Mouse (Mus musculus): Measurements from ENCODE around the gene D1Ertd622e.

DNA sequence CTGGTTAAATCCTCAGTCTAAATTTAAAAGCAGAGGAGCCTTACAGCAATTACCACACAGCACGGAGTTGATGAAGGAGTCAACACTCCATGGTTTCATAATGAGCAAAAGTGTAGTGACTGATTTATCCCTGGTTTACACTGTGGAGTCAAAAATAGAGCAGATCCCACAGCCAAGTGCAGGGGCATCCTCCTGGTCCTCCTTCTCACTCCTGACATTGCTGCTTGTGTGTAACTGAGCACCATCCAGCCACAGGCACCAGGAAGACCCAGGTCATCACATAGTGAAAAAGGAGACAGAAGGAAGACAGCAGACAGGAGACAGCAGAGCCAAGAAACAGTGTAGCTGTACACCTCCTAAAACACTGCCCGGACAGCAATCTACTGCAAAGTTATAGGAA lies 4.1 kb downstream of the D1Ertd622e start:
- TF ChIP-seq POLR2A (IDR thresholded peaks at IDR 0.05; ENCODE audit: low read depth, low read length), result no peak
- TF ChIP-seq CTCF (IDR thresholded peaks at IDR 0.05; ENCODE audit: extremely low read depth, insufficient read length, insufficient replicate concordance, low read depth, low read length), result no peak
